Mouse (Mus musculus) spleen, adult 10 weeks (tissue): ENCODE measurements around the gene Mrps15. TPM values are rescaled to one million over a fixed set of nuclear protein-coding genes. Genes with fewer than 3 reads are reported as not detected.

Source experiments
- polyA plus RNA-seq: library from polyadenylated mRNA; stranded (reverse); fragments of 350-450 nt; fragmentation: Illumina TruSeq; extraction: RNeasy Lipid Tissue Mini Kit (QIAGEN cat#74804); gene quantifications from one replicate; pipeline ENCODE4 v1.2.3, GENCODE M21; 2015; ENCODE audit warnings: low replicate concordance; ENCODE audit not compliant: insufficient read depth

Mrps15 gene
- 68.2 TPM for polyA plus RNA-seq

DNA sequence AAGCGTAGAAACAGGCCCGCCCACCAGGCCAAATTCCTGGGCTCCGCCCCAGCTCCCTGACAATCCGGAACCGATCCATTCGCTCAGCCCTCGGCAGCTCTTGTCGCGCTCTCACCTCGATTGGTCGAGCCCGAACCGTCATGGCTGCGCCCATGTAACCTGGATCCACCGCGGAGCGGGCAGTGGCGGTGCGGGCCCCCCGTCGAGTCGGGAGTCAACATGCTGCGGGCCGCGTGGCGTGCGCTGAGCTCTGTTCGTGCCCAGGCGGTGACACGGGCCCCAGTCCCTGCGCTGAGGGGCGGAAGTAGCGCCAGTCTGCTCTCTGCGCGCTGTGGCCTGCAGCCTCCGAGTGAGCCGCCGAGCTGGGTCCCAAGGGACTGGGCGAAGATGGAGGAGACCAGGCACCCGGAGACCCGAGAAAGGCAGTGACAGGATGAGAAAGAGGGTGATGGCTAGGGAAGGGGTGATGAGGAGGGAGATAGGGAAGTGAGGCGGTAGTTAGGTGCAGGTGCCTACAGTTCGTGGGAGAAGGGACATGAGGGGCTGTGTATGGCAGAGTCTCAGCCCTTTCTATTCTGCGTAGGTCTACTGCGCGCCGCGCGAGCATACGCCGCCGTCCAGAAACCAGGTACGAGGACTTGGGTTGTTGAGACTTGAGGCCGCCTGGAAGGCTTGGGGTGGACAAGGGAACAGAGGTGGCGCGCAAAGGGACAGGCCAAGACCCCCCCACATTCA is at the start of gene Mrps15:
Gene Mrps15 (plus strand): TSS at position 75 of the 735 bp plus-strand sequence.

DNA sequence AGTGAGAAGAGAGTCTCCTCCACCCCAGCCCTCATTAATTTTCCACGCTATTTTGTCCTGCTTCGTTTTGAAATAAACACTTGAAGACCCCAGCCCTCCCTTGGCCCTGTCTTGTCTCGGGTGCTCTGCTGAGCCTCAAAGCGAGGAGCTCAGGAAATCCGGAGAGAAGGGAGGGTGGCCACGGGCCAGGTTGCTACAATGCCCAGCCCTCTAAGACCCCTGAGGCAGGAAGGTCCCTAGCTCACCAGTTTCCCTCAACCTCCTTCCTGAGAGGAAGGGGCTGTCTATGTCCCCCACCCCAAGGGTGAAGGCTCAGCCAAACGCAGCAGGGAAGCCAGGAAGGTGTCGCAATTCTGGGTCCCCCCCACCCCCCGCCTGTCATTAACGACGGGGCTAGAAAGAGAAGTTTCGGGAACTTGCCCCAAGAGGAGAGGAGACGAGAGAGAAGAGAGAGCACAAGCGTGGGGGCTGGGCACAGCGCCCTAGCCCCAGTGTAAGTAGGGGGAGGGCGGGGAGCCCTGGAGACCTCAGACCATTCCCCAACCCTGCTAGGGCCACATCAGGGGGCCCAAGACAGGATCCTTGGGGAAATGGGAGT is 22.3 kb upstream of the Mrps15 start, which contains the start of gene Csf3r:
Gene Csf3r (plus strand): TSS at position 248 of the 598 bp plus-strand sequence.

DNA sequence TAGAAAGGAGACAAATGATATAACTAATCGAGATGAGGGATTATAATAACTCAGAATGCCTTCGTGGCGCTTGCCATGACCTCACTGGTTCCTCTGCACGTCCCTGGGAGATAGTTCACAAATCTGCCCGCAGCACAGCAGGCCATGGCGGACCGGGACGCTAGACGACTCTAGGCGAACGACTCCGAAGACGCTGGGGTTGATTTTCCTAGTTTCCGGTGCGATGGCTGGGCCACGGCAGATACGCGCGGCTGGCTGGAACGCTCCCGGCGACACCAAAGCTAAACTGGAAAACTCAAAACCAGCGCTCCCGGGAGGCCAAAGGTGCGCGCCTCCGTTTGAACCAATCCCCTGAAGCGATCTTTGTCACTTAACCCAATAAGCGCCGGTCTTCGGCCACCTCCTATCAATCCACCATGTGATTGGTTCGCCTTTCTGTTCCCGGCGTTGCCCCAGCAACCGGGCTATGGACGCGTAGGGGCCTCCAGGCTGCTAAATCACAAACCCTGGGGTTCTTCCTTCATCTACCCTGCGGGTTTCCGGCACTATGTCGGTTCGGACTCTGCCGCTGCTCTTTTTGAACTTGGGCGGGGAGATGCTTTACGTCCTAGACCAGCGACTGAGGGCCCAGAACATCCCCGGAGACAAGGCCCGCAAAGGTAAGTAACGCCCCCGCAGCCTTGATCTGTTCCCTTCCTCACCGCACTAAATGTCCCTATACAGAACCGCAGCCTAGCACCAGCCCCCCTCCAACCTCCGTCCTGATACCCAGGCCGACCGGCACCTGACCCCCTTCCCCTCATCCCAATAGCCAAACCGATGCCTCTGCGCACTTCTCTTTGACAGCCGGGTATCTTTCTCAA is 11.6 kb downstream of the Mrps15 start, which contains the start of gene Oscp1:
Gene Oscp1 (plus strand): TSS at position 432 of the 863 bp plus-strand sequence.

DNA sequence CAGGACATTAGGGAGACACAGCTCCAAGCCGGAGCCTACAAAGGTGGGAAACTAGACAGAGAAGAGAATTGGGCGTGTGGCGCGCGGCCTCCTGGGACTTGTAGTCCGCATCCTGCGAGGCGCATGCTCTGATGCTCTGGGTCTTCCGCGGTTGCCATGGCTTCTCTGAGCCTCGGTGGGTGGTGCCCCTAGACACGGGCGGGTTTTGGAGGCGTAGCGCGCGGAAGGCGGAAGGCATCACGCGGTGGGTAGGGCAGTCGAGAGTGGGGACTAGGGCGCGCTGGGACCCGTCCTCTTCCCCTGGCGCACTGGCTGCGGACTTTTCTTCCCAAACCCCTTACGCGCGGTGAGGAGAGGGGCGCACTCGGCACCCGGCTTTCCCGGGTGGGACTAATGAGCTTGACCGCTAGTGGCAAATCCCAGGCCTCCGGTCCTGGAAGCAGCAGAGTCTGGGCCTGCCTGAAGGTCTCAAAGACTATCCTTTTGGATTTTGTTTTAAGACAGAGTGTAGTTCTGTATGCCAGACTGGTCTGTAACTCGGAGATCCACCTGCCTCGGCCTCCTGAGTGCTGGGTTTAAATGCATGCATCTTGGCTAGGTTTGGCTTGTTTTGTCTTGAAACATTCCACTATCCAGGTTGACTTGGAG is 49.9 kb downstream of the Mrps15 start, which contains the start of gene Lsm10:
Gene Lsm10 (plus strand): TSS at position 160 of the 648 bp plus-strand sequence.

DNA sequence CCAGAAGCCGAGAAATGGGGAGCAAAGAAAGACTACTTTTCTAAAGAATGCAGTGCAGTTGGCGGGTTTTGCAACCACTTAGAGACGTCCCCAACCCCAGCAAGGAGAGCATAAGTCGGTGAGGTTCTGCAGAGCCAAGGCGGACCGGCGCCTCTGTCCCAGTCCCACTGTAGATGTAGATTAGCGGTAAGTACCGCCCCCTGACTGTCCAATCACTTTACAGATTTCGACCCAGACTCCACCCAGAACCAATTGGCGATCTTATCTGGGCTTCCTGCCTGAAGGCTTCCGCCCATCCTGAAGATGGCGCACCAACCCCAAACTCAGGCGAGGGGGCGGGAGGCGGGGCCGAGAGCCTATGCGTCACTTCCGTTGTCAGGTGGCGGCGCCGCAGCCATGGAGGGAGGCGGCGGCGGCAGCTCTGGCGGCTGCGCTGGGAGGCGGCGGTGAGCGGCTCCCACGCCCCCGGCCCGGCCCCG is 56.9 kb downstream of the Mrps15 start, which contains the start of gene Stk40:
Gene Stk40 (plus strand): TSS at position 368 of the 479 bp plus-strand sequence.

Other genes with a start within 250 kb of the Mrps15 start
- gene Csf3r, start 22.4 kb upstream of the Mrps15 start, polyA plus RNA-seq: 39.9 TPM
- 1.8 TPM for gene Oscp1, start 11.6 kb downstream of the Mrps15 start, polyA plus RNA-seq
- 13.7 TPM for gene Lsm10, start 49.7 kb downstream of the Mrps15 start, polyA plus RNA-seq
- 17.5 TPM for gene Stk40, start 57.0 kb downstream of the Mrps15 start, polyA plus RNA-seq
- gene Eva1b, start 100.8 kb downstream of the Mrps15 start, polyA plus RNA-seq: 1.0 TPM
- gene Sh3d21, start 116.6 kb downstream of the Mrps15 start, polyA plus RNA-seq: 1.6 TPM
- gene Thrap3, start 155.8 kb downstream of the Mrps15 start, polyA plus RNA-seq: 350 TPM
- gene Map7d1, start 209.4 kb downstream of the Mrps15 start, polyA plus RNA-seq: 30.9 TPM
- gene Trappc3, start 215.4 kb downstream of the Mrps15 start, polyA plus RNA-seq: 53.5 TPM
- gene Col8a2, start 239.9 kb downstream of the Mrps15 start, polyA plus RNA-seq: 3.9 TPM